Mouse (Mus musculus) forebrain, embryonic 15.5 days (tissue): ENCODE measurements around the gene Gm45337. TPM values are rescaled to one million over a fixed set of nuclear protein-coding genes. Genes with fewer than 3 reads are reported as not detected.
"Not testable (repeated sequence)": the region's sequence is repeated elsewhere in the genome, so short reads cannot be mapped to it uniquely, and the experiment has no call there.

ENCODE experiments used
- ATAC-seq: fragments of 200-750 bp; cut with Nextera tagmentation; replicated peaks from 2 replicates; pipeline ENCODE4 v1.8.0; 2017; ENCODE audit warnings: mild to moderate bottlenecking, moderate TSS enrichment, moderate library complexity
- H3K27ac ChIP-seq: fragments of 300-500 bp; sonication (generic); replicated peaks from 2 replicates; pipeline ENCODE4 v1.5.1; 2015; ENCODE audit warnings: mild to moderate bottlenecking, inconsistent platforms
- H3K27me3 ChIP-seq: fragments of 300-500 bp; sonication (generic); 2 replicates; pipeline ENCODE4 v1.6.1; 2015; ENCODE audit warnings: inconsistent platforms
- H3K36me3 ChIP-seq: fragments of 300-500 bp; sonication (generic); 2 replicates; pipeline ENCODE4 v1.6.1; 2015; ENCODE audit warnings: mild to moderate bottlenecking, inconsistent platforms
- H3K4me1 ChIP-seq: fragments of 300-500 bp; sonication (generic); 2 replicates; pipeline ENCODE4 v1.6.1; 2015; ENCODE audit warnings: inconsistent platforms
- H3K4me2 ChIP-seq: fragments of 300-500 bp; sonication (generic); replicated peaks from 2 replicates; pipeline ENCODE4 v1.6.1; 2015; ENCODE audit warnings: mild to moderate bottlenecking, inconsistent platforms
- H3K4me3 ChIP-seq: fragments of 300-500 bp; sonication (generic); 2 replicates; pipeline ENCODE4 v1.5.1; 2015; ENCODE audit warnings: mild to moderate bottlenecking, inconsistent platforms
- H3K9ac ChIP-seq: fragments of 300-500 bp; sonication (generic); replicated peaks from 2 replicates; pipeline ENCODE4 v1.6.1; 2015; ENCODE audit warnings: mild to moderate bottlenecking, inconsistent platforms
- H3K9me3 ChIP-seq: fragments of 300-500 bp; sonication (generic); 2 replicates; pipeline ENCODE4 v1.6.1; 2016; ENCODE audit warnings: inconsistent platforms
- WGBS: fragments of 180-500 bp; shearing (Covaris S2); methylation state at CpG from one replicate; pipeline ENCODE4 v1.1.7; 2015; ENCODE audit warnings: mixed read lengths; 5-methylcytosine and 5-hydroxymethylcytosine counted together
- polyA plus RNA-seq: library from polyadenylated mRNA; unstranded; fragments of >200 nt; fragmentation: Nextera tagmentation; extraction: Ambion mirVana; gene quantifications from 2 replicates; pipeline ENCODE4 v1.2.1, GENCODE M21; 2015

Gm45337 gene
- not detected in 2 replicates for polyA plus RNA-seq

GRCm38 (mm10) chr7:142144507-142144906 is at the start of gene Gm45337:
Gene Gm45337 (minus strand): TSS chr7:142144607.
- Histone ChIP-seq H3K27ac (no peak within 1 kb of the TSS), H3K36me3 (no peaks in the 10 kb centered on the region), H3K4me3 (no peak within 1 kb of the TSS), H3K9me3 (no peaks in the 10 kb centered on the region), H3K4me1 (no peaks in the 10 kb centered on the region), H3K27me3 (no peaks in the 10 kb centered on the region), H3K4me2 (no peak within 1 kb of the TSS), H3K9ac (no peak within 1 kb of the TSS)
- no peak for ATAC-seq
- 71% methylated on average over 1 of the region's 1 CpGs for WGBS

- Histone ChIP-seq H3K27me3 (no peaks in the 10 kb centered on the region), H3K4me1 (no peaks in the 10 kb centered on the region), H3K4me2 (no peak within 1 kb of the TSS), H3K4me3 (no peak within 1 kb of the TSS), H3K27ac (no peak within 1 kb of the TSS), H3K9ac (no peak within 1 kb of the TSS), H3K9me3 (no peaks in the 10 kb centered on the region), H3K36me3 (no peaks in the 10 kb centered on the region)
- no peak for ATAC-seq
- WGBS, result 47% methylated on average over 2 of the region's 2 CpGs
Observed at GRCm38 (mm10) chr7:142190289-142190688, 45.9 kb upstream of the Gm45337 start, which contains the start of gene Gm10153. Gene Gm10153 (minus strand): TSS chr7:142190389.

- Histone ChIP-seq H3K36me3 (no peaks in the 10 kb centered on the region), H3K9me3 (no peaks in the 10 kb centered on the region), H3K9ac (no peak overlapping the region), H3K27ac (no peak overlapping the region), H3K4me2 (no peak overlapping the region), H3K27me3 (no peaks in the 10 kb centered on the region), H3K4me3 (no peak overlapping the region), H3K4me1 (no peaks in the 10 kb centered on the region)
- WGBS, result 31% methylated on average over 2 of the region's 2 CpGs
- ATAC-seq, result no peak
Observed at GRCm38 (mm10) chr7:142188156-142188555, 43.7 kb upstream of the Gm45337 start.

GRCm38 (mm10) chr7:142181021-142181420 is 36.6 kb upstream of the Gm45337 start:
- WGBS, result 43% methylated on average over 1 of the region's 1 CpGs
- no peak overlapping the region for H3K4me3 ChIP-seq
- no peaks in the 10 kb centered on the region for H3K9me3 ChIP-seq

GRCm38 (mm10) chr7:142178685-142179084 is 34.3 kb upstream of the Gm45337 start:
- Histone ChIP-seq H3K4me1 (no peaks in the 10 kb centered on the region), H3K4me3 (no peak overlapping the region), H3K27me3 (no peaks in the 10 kb centered on the region), H3K27ac (no peak overlapping the region), H3K9me3 (no peaks in the 10 kb centered on the region), H3K4me2 (no peak overlapping the region), H3K36me3 (no peaks in the 10 kb centered on the region), H3K9ac (no peak overlapping the region)
- no peak for ATAC-seq
- 69% methylated on average over 1 of the region's 1 CpGs for WGBS

More at GRCm38 (mm10) chr7:142181021-142181420, 36.6 kb upstream of the Gm45337 start:
- Histone ChIP-seq H3K27me3 (no peaks in the 10 kb centered on the region), H3K27ac (no peak overlapping the region), H3K4me2 (no peak overlapping the region), H3K36me3 (no peaks in the 10 kb centered on the region), H3K9ac (no peak overlapping the region), H3K4me1 (no peaks in the 10 kb centered on the region)
- ATAC-seq, result no peak

- H3K9ac ChIP-seq, H3K27me3 ChIP-seq, H3K9me3 ChIP-seq, H3K4me3 ChIP-seq, H3K36me3 ChIP-seq, H3K4me1 ChIP-seq, ATAC-seq, H3K4me2 ChIP-seq, H3K27ac ChIP-seq: not testable (repeated sequence)
Observed at GRCm38 (mm10) chr7:142175905-142176304, 31.5 kb upstream of the Gm45337 start, which contains the start of gene Krtap5-2. Gene Krtap5-2 (minus strand): TSS chr7:142176005.

GRCm38 (mm10) chr7:142169836-142170235 is 25.4 kb upstream of the Gm45337 start:
- no peaks in the 10 kb centered on the region for H3K9me3 ChIP-seq
- no peak overlapping the region for H3K9ac ChIP-seq
- no peak overlapping the region for H3K4me3 ChIP-seq
- no peaks in the 10 kb centered on the region for H3K36me3 ChIP-seq
- no peaks in the 10 kb centered on the region for H3K27me3 ChIP-seq
- no peaks in the 10 kb centered on the region for H3K4me1 ChIP-seq
- H3K27ac ChIP-seq, result no peak overlapping the region
- H3K4me2 ChIP-seq, result no peak overlapping the region
- WGBS, result 53% methylated on average over 3 of the region's 3 CpGs
- ATAC-seq, result no peak

- not testable (repeated sequence) for H3K4me2 ChIP-seq, H3K9ac ChIP-seq, H3K27me3 ChIP-seq, H3K27ac ChIP-seq, H3K4me3 ChIP-seq, ATAC-seq, H3K4me1 ChIP-seq, H3K36me3 ChIP-seq, H3K9me3 ChIP-seq
Observed at GRCm38 (mm10) chr7:142165639-142166038, 21.2 kb upstream of the Gm45337 start, which contains the start of gene Gm4553. Gene Gm4553 (minus strand): TSS chr7:142165739.

GRCm38 (mm10) chr7:142159366-142159765 is 15.0 kb upstream of the Gm45337 start:
- WGBS, result 87% methylated on average over 3 of the region's 3 CpGs
- Histone ChIP-seq H3K27me3 (no peaks in the 10 kb centered on the region), H3K36me3 (no peaks in the 10 kb centered on the region), H3K9ac (no peak overlapping the region), H3K4me2 (no peak overlapping the region), H3K4me3 (no peak overlapping the region), H3K9me3 (no peaks in the 10 kb centered on the region), H3K27ac (no peak overlapping the region), H3K4me1 (no peaks in the 10 kb centered on the region)
- no peak for ATAC-seq

GRCm38 (mm10) chr7:142157013-142157412 is 12.6 kb upstream of the Gm45337 start, which contains the start of gene Gm29735:
Gene Gm29735 (minus strand): TSS chr7:142157113.
- H3K9ac ChIP-seq, H3K9me3 ChIP-seq, H3K4me2 ChIP-seq, H3K4me1 ChIP-seq, H3K27me3 ChIP-seq, H3K36me3 ChIP-seq, H3K4me3 ChIP-seq, ATAC-seq, H3K27ac ChIP-seq: not testable (repeated sequence)
- WGBS, result 53% methylated on average over 2 of the region's 2 CpGs

- Histone ChIP-seq H3K9me3 (no peaks in the 10 kb centered on the region), H3K27me3 (no peaks in the 10 kb centered on the region), H3K4me3 (no peak overlapping the region), H3K9ac (no peak overlapping the region), H3K4me1 (no peaks in the 10 kb centered on the region), H3K27ac (no peak overlapping the region), H3K4me2 (no peak overlapping the region), H3K36me3 (no peaks in the 10 kb centered on the region)
- ATAC-seq, result no peak
- 48% methylated on average over 1 of the region's 1 CpGs for WGBS
Observed at GRCm38 (mm10) chr7:142155308-142155707, 10.9 kb upstream of the Gm45337 start.

- WGBS, result 85% methylated on average over 4 of the region's 4 CpGs
- no peak overlapping the region for H3K4me2 ChIP-seq
- H3K9ac ChIP-seq, result no peak overlapping the region
- no peaks in the 10 kb centered on the region for H3K27me3 ChIP-seq
- H3K27ac ChIP-seq, result no peak overlapping the region
- no peak for ATAC-seq
- no peaks in the 10 kb centered on the region for H3K4me1 ChIP-seq
- H3K4me3 ChIP-seq, result no peak overlapping the region
- no peaks in the 10 kb centered on the region for H3K36me3 ChIP-seq
- H3K9me3 ChIP-seq, result no peaks in the 10 kb centered on the region
Observed at GRCm38 (mm10) chr7:142152191-142152590, 7.8 kb upstream of the Gm45337 start.

GRCm38 (mm10) chr7:142148633-142149032 is 4.2 kb upstream of the Gm45337 start:
- H3K9me3 ChIP-seq, result no peaks in the 10 kb centered on the region
- no peak overlapping the region for H3K4me3 ChIP-seq
- no peaks in the 10 kb centered on the region for H3K4me1 ChIP-seq
- H3K36me3 ChIP-seq, result no peaks in the 10 kb centered on the region
- ATAC-seq, result no peak
- no peak overlapping the region for H3K9ac ChIP-seq
- H3K27me3 ChIP-seq, result no peaks in the 10 kb centered on the region
- no peak overlapping the region for H3K4me2 ChIP-seq
- H3K27ac ChIP-seq, result no peak overlapping the region
